Mouse (Mus musculus) heart, postnatal 36 days (tissue): Measurements from ENCODE around the gene Ahsa1. TPM values are rescaled to one million over a fixed set of nuclear protein-coding genes. Genes with fewer than 3 reads are reported as not detected.

Source experiments
- microRNA-seq, 2 experiments: library from miRNA; unstranded; fragments of <30 nt; microRNA quantifications; one replicate each; pipeline ENCODE4 v1.2.0; 2021; ENCODE audit warnings: borderline number of aligned reads in 2 of 2
- total RNA-seq, 2 experiments: library from RNA; stranded (reverse); gene quantifications; 2 replicates each; pipeline ENCODE4 v1.2.3; 2021

Ahsa1 gene
- total RNA-seq, 2 experiments from 2014 or later, result 120 to 147 TPM

Small RNA genes lying within 50 kb of the gene (microRNA-seq; reads per million reads assigned to microRNA genes)
- 0 reads per million in 2 experiments for gene Gm47293

Other genes starting within 250 kb of the Ahsa1 start
- gene Tmem63c, start 245.1 kb upstream of the Ahsa1 start, total RNA-seq, result under 1 TPM in 1 of 2 experiments, not detected in 1; 0.25 TPM
- gene Ngb, start 163.9 kb upstream of the Ahsa1 start, total RNA-seq, result not detected
- gene Gstz1, start 119.3 kb upstream of the Ahsa1 start, total RNA-seq, result 10 to 100 TPM; 47.6 TPM
- gene Pomt2, start 118.5 kb upstream of the Ahsa1 start, total RNA-seq, result 10 to 100 TPM; 10.3 to 10.9 TPM
- gene Samd15, start 66.8 kb upstream of the Ahsa1 start, total RNA-seq, result not detected
- 1 to 10 TPM; 5.1 to 5.9 TPM for gene Tmed8, start 66.0 kb upstream of the Ahsa1 start, total RNA-seq
- under 1 TPM; 0.49 to 1.00 TPM for gene Noxred1, start 27.7 kb upstream of the Ahsa1 start, total RNA-seq
- gene Vipas39, start 223 bp upstream of the Ahsa1 start, total RNA-seq, result 10 to 100 TPM; 21.2 to 24.5 TPM
- not detected for gene Ism2, start 33.2 kb downstream of the Ahsa1 start, total RNA-seq
- gene Sptlc2, start 121.9 kb downstream of the Ahsa1 start, total RNA-seq, result 10 to 100 TPM; 27.2 to 28.8 TPM
- gene Slirp, start 177.4 kb downstream of the Ahsa1 start, total RNA-seq, result 100 to 1,000 TPM; 161 to 175 TPM
- gene Alkbh1, start 177.5 kb downstream of the Ahsa1 start, total RNA-seq, result 10 to 100 TPM in 1 of 2 experiments, 1 to 10 TPM in 1; 9.8 to 11.3 TPM
- 10 to 100 TPM; 48.1 to 52.9 TPM for gene Snw1, start 205.8 kb downstream of the Ahsa1 start, total RNA-seq
- gene Gm5788, start 228.2 kb downstream of the Ahsa1 start, total RNA-seq, result not detected
- gene Gm8300, start 247.8 kb downstream of the Ahsa1 start, total RNA-seq, result not detected